Mouse (Mus musculus) bone marrow macrophage, adult 2 months (primary cell): Measurements from ENCODE around the gene Fam161a. TPM values are rescaled to one million over a fixed set of nuclear protein-coding genes. Genes with fewer than 3 reads are reported as not detected.

Experiments
- H3K27ac ChIP-seq: 2 replicates; pipeline ENCODE4 v1.5.1; 2012; ENCODE audit warnings: low read depth, low read length; ENCODE audit not compliant: insufficient read depth
- H3K4me1 ChIP-seq: 2 replicates; pipeline ENCODE4 v1.6.1; 2012; ENCODE audit warnings: low read length; ENCODE audit not compliant: control insufficient read depth, insufficient read depth
- H3K4me3 ChIP-seq: 2 replicates; pipeline ENCODE4 v1.5.1; 2012; ENCODE audit warnings: mild to moderate bottlenecking, low read length, moderate library complexity; ENCODE audit not compliant: insufficient read depth
- CTCF ChIP-seq: IDR thresholded peaks from 2 replicates; pipeline ENCODE4 v1.5.1; 2012; ENCODE audit warnings: low read depth, mild to moderate bottlenecking, low read length, moderate library complexity
- POLR2A ChIP-seq: IDR thresholded peaks from 2 replicates; pipeline ENCODE4 v1.6.1; 2012; ENCODE audit warnings: mild to moderate bottlenecking, low read depth, low read length, borderline replicate concordance
- polyA plus RNA-seq: library from polyadenylated mRNA; stranded (reverse); fragments of >200 nt; gene quantifications from 2 replicates; pipeline ENCODE4 v1.2.4, GENCODE M21; 2012; ENCODE audit not compliant: missing spikeins, insufficient read depth, insufficient read length

Gene Fam161a
- polyA plus RNA-seq, 1 experiment, result 8.1 TPM

DNA sequence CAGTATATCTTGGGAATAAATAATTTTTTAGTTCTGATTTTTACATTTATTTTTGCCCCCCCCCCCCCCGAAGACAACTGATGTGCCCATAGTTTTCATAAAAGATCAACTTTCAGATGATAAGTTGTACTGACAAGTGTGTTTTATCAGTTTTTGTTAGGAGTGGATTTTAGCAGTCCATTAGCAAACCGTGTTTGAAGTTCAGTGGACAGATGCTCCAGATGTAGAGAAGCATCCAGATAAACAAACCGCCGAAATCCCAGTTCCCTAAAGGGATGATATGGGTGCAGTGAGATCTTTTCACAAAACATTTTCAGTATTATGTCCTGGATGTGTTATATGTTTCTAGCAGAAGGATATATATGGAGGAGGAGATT lies 1.5 kb downstream of the Fam161a start:
- no peak for TF ChIP-seq CTCF
- no peak for TF ChIP-seq POLR2A
- H3K4me1 ChIP-seq, result peaks cover 2% of the 10 kb centered on the region; the same call in 1 of the 2 replicates
- peak overlapping the region; percentile 75 for H3K4me3 ChIP-seq
- H3K27ac ChIP-seq, result no peak overlapping the region

DNA sequence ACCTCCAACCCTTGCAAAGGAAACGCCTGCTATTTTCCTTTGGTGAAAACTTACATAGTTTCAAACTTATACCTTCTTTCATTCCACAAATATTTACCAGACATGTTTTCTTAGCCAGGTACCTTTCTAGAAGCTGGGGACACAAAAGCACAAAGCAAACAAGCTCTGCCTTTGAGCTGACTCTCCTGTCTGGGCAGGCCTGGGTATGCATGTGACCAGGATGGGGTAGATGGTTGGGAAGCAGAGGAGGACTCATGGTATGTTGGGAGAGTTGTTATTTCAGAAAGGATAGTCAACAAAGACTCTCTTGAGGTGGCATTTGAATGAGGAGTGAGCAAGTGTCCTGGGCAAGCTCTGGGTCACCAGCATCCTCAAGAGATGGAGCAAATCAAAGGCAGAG lies 5.8 kb downstream of the Fam161a start:
- Histone ChIP-seq H3K4me1 (no peaks in the 10 kb centered on the region), H3K27ac (no peak overlapping the region), H3K4me3 (no peak overlapping the region)
- no peak for TF ChIP-seq CTCF
- no peak for TF ChIP-seq POLR2A

DNA sequence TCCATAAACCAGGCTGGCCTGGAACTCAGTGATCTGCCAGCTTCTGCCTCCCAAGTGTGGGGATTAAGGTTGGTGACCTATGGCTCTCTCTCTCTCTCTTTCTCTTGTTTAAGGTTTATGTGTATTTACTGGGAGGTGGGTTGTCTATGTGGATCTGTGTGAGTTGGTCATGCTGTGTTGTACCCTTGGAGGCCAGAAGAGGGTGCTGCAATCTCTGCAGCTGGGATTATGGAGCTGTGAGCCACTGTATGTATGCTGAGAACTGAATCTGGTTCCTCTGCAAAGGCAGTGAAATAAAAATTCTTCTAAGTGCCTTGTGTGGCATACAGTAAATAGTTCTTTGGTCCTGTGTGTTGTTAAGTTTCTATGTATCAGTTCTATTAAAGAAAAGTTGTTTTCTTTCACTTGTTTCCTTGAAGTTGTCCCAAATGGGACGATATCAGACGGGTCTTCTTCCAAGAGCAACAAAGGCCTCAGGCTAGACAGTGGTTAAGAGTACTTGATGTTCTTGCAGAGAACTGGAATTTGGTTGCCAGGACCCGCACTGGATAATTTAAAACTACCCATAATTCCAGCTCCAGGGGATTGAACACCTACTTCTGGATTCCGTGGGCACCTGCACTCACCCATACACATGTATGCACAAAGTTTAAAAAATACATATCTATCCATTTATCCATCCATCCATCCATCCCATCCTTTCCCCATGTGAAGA lies 6.4 kb downstream of the Fam161a start:
- Histone ChIP-seq H3K4me1 (no peaks in the 10 kb centered on the region), H3K27ac (no peak overlapping the region), H3K4me3 (no peak overlapping the region)
- TF ChIP-seq POLR2A (no peak), CTCF (no peak)

DNA sequence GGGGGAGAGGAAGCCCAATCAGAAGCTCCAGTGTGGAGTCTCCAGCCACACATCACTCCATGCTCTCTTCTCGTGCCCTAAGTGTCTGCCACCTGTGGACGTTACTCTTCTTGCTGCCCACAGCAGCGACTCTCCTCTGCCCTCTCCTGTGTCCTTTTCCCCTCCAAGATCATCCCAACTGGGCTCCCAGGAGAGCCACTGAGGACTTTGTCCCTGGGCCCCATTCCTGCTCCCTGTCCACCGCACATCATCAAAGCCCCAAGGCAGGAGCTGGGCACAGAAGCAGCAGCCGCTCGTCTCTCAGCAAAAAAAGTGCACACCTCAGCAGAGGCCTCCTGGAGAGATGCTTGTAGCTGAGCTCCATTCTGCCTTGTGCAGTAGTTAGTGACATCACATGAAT lies 7.7 kb downstream of the Fam161a start:
- Histone ChIP-seq H3K27ac (no peak overlapping the region), H3K4me1 (no peaks in the 10 kb centered on the region), H3K4me3 (no peak overlapping the region)
- TF ChIP-seq CTCF (no peak), POLR2A (no peak)

DNA sequence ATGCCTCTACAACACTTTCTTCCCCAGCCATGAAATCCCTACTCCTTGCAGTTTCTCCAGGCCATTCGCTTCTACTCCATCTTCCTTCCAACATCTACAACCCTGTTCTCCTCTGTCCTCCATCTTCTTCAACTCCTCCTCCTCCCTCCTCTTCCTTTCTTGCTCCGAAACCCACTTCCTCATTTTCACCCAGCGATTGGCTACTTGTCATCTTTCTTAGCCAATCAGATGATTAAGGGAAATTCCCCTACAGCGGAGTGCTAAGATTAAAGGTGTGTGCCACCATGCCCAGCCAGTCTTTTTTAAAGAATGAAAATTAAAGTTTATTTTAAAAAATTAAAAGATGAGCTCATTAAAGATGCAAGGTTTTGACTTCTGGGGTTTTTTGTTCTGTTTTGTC lies 10.6 kb downstream of the Fam161a start:
- TF ChIP-seq CTCF (no peak), POLR2A (no peak)
- no peak overlapping the region for H3K27ac ChIP-seq

DNA sequence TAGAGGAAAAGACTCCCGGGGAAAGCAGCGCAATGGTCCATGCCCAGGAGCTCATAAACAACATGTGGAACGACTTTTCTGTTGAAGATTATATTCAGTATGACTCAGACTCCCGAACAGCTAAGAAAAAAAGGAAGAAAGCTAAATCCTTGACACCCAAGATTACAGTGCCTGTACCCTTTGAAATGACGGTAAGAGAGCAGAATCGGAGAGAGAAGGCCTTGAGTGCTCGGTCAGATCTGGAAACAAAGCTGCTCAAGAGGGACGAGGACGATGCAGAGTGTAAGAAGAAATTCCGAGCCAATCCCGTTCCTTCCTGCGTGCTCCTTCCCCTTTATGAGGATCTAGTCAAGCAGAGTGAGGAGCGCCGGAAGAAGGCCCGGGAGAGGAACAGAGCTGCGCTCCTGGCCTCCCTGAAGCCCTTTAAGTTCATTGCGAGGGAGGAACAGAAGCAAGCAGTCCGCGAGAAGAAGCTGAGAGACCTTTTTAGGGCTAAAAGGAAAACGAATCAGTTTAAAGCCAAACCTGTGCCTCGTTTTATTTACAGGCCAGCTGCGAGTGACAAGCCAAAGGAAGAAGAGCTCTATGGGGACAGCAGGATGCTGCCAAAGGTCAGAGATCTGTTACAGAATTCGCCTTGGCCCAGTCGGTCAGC lies 12.9 kb downstream of the Fam161a start:
- H3K4me1 ChIP-seq, result peaks cover 8% of the 10 kb centered on the region
- H3K27ac ChIP-seq, result no peak overlapping the region
- H3K4me3 ChIP-seq, result no peak overlapping the region

More for the DNA sequence above, 10.6 kb downstream of the Fam161a start:
- H3K4me1 ChIP-seq, result peaks cover 3% of the 10 kb centered on the region
- H3K4me3 ChIP-seq, result no peak overlapping the region

DNA sequence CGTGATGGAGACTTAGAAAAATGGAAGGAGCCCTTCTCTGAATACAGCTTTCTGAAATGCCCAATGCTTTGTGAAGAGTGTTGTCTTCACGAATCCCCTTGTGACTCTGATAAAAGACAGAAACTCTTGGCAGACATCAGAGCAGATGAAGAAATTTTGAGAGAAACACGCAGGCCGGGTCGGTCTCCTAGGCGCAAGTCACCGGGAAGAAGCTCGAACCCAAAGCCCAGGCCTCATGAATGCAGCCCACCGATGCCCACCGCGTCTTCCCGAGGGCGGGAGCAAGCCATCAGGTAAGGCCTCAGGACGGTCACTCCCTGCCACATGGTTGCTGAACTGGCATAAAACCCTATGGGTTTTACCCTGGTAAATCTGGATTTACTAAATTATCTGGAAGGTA lies 13.5 kb downstream of the Fam161a start:
- Histone ChIP-seq H3K27ac (no peak overlapping the region), H3K4me1 (peaks cover 8% of the 10 kb centered on the region), H3K4me3 (no peak overlapping the region)
- no peak for TF ChIP-seq POLR2A
- no peak for TF ChIP-seq CTCF

More for the DNA sequence above, 12.9 kb downstream of the Fam161a start:
- TF ChIP-seq POLR2A, result no peak
- no peak for TF ChIP-seq CTCF

DNA sequence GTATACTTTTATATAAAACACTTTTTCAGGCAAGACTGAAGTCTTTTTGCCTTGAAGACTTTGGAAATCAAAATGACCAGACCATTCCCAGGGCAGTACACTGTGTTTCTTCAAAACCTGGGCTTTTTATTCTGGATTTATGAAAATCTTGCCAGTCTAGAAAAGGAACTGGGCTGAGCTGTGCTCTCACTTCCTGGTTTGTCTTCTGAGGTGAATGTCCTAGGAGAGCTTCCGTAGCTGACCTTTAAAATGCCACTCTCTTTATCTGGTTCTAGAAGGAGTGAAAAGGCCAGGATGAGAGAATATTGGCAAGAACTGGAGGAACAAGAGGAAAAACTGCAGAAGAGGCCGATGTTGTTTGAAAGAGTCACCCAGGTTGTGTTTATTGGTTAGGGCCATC lies 15.8 kb downstream of the Fam161a start:
- H3K4me3 ChIP-seq, result no peak overlapping the region
- peaks cover 8% of the 10 kb centered on the region for H3K4me1 ChIP-seq
- no peak overlapping the region for H3K27ac ChIP-seq
- TF ChIP-seq POLR2A (no peak), CTCF (no peak)

DNA sequence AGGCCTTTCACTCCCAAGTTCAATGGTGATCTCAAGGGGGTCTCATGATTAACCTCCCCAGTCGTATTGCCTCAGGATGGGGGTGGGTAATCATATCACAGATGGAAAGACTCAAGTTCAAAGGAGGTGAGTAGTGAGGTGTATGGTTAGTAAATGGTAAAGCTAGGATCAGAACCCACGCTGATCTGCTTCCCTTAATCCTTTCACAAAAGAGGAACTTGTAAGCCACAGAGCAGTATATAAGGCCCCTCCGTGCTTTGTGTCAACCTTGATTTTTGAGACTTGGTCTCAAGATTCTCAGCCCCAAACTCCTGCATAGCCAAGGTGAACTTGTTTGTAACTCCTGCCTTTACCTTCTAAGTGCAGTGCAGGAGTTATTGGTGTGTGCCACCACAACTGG lies 16.8 kb downstream of the Fam161a start:
- TF ChIP-seq CTCF, result no peak
- TF ChIP-seq POLR2A, result no peak
- Histone ChIP-seq H3K4me1 (peaks cover 8% of the 10 kb centered on the region), H3K4me3 (no peak overlapping the region), H3K27ac (no peak overlapping the region)

DNA sequence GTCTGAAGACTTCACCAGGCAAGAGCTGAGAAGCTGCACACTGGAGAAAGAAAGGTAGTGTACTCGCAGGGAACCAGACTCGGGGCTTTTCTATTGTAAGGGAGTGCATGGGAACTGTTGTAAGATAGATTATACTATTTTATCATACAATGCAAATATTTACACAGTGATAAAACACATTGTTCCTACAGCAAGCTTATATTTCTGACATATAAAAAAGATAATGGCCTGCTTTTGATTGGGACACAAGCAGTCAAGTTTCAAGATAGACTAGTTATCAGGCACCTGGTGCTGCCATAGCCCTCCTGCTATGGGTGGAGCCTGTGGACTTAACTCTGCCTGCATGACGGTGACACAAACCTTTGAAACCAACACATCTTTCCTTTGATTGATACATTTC lies 21.6 kb downstream of the Fam161a start:
- Histone ChIP-seq H3K4me3 (no peak overlapping the region), H3K27ac (no peak overlapping the region), H3K4me1 (peaks cover 2% of the 10 kb centered on the region; the same call in 1 of the 2 replicates)
- TF ChIP-seq POLR2A (no peak), CTCF (no peak)

DNA sequence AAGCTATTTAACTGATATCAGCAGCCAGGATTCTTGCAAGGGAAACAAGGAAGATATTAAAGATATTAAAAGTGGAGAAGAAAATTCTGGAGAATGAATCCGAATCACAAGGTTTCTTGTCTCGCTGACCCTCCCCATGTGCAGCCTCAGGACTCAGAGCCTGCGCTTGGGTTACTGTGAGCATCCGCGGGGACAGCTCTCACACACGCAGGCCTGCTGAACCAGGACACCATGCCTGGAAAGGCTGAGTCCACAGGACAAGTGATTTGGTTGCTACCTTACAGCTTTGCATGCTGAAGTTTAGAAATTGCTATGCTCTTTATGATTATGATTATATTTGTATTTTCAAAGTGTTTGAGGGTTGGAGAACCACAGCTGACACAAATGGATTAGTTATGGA lies 22.1 kb downstream of the Fam161a start:
- TF ChIP-seq CTCF (no peak), POLR2A (no peak)
- H3K4me3 ChIP-seq, result no peak overlapping the region
- no peak overlapping the region for H3K27ac ChIP-seq
- H3K4me1 ChIP-seq, result no peaks in the 10 kb centered on the region
